Mouse (Mus musculus) limb, embryonic 11.5 days (tissue): ENCODE measurements around the gene Zfp148. TPM values are rescaled to one million over a fixed set of nuclear protein-coding genes. Genes with fewer than 3 reads are reported as not detected.

Experiments
- ATAC-seq: fragments of 200-750 bp; cut with Nextera tagmentation; 2 replicates; pipeline ENCODE4 v1.8.0; 2017; ENCODE audit warnings: low read depth; ENCODE audit not compliant: insufficient number of reproducible peaks, low FRiP score, low TSS enrichment
- DNase-seq: peaks from one replicate; pipeline ENCODE4 v3.0.0-alpha.2; 2015; ENCODE audit warnings: low spot score
- H3K27ac ChIP-seq: fragments of 300-500 bp; sonication (generic); replicated peaks from 2 replicates; pipeline ENCODE4 v1.5.1; 2014; ENCODE audit warnings: low read depth, mild to moderate bottlenecking, low read length
- H3K27me3 ChIP-seq: fragments of 300-500 bp; sonication (generic); 2 replicates; pipeline ENCODE4 v1.6.1; 2014; ENCODE audit warnings: mild to moderate bottlenecking, low read length, mixed read lengths; ENCODE audit not compliant: control insufficient read depth, insufficient read depth
- H3K36me3 ChIP-seq: fragments of 300-500 bp; sonication (generic); 2 replicates; pipeline ENCODE4 v1.6.1; 2014; ENCODE audit warnings: mild to moderate bottlenecking, low read length, moderate library complexity, mixed read lengths; ENCODE audit not compliant: control insufficient read depth, insufficient read depth
- H3K4me1 ChIP-seq: fragments of 300-500 bp; sonication (generic); 2 replicates; pipeline ENCODE4 v1.6.1; 2014; ENCODE audit warnings: low read length, mixed read lengths; ENCODE audit not compliant: control insufficient read depth, insufficient read depth
- H3K4me2 ChIP-seq: fragments of 300-500 bp; sonication (generic); 2 replicates; pipeline ENCODE4 v1.6.1; 2014; ENCODE audit warnings: low read depth, mild to moderate bottlenecking, moderate library complexity; ENCODE audit not compliant: severe bottlenecking
- H3K4me3 ChIP-seq: fragments of 300-500 bp; sonication (generic); 2 replicates; pipeline ENCODE4 v1.5.1; 2014; ENCODE audit warnings: low read depth, low read length
- H3K9ac ChIP-seq: fragments of 300-500 bp; sonication (generic); 2 replicates; pipeline ENCODE4 v1.6.1; 2014; ENCODE audit warnings: mild to moderate bottlenecking, low read length
- H3K9me3 ChIP-seq: fragments of 300-500 bp; sonication (generic); 2 replicates; pipeline ENCODE4 v1.6.1; 2016; ENCODE audit warnings: low read length; ENCODE audit not compliant: control insufficient read depth
- WGBS: fragments of 180-500 bp; shearing (Covaris S2); extraction: QIAGEN DNeasy Blood & Tissue Kit; methylation state at CpG from one replicate; pipeline ENCODE4 v1.1.7; 2014; 5-methylcytosine and 5-hydroxymethylcytosine counted together
- polyA plus RNA-seq: library from polyadenylated mRNA; unstranded; fragments of >200 nt; fragmentation: Nextera tagmentation; extraction: Ambion mirVana; gene quantifications from 2 replicates; pipeline ENCODE4 v1.2.1, GENCODE M21; 2014

The Zfp148 gene
- polyA plus RNA-seq, 1 experiment from 2014 or later = 47.4 TPM

- no peaks in the 10 kb centered on the region; the same call in 1 of the 2 replicates for H3K9me3 ChIP-seq
- H3K4me3 ChIP-seq = no peak overlapping the region
- H3K27ac ChIP-seq = no peak overlapping the region
- H3K4me1 ChIP-seq = peaks cover 4% of the 10 kb centered on the region; the same call in 1 of the 2 replicates
- H3K4me2 ChIP-seq = no peak overlapping the region
- no peaks in the 10 kb centered on the region for H3K36me3 ChIP-seq
- WGBS = 86% methylated on average over 8 of the region's 8 CpGs
- no peak overlapping the region for H3K9ac ChIP-seq
- no peak for ATAC-seq
- no peak for DNase-seq
- no peaks in the 10 kb centered on the region for H3K27me3 ChIP-seq
Measured at GRCm38 (mm10) chr16:33531184-33531583, 150.5 kb downstream of the Zfp148 start.

GRCm38 (mm10) chr16:33536456-33536855 is 155.8 kb downstream of the Zfp148 start:
- H3K9me3 ChIP-seq = no peaks in the 10 kb centered on the region
- 77% methylated on average over 8 of the region's 8 CpGs for WGBS

GRCm38 (mm10) chr16:33537499-33538225 is 157.0 kb downstream of the Zfp148 start:
- no peaks in the 10 kb centered on the region; the same call in 1 of the 2 replicates for H3K4me1 ChIP-seq
- no peak overlapping the region for H3K27ac ChIP-seq
- no peak overlapping the region for H3K4me2 ChIP-seq
- H3K36me3 ChIP-seq = no peaks in the 10 kb centered on the region
- DNase-seq (no peak), ATAC-seq (no peak)
- no peak overlapping the region for H3K9ac ChIP-seq
- 87% methylated on average over 21 of the region's 21 CpGs for WGBS
- H3K4me3 ChIP-seq = no peak overlapping the region
- H3K9me3 ChIP-seq = no peaks in the 10 kb centered on the region
- H3K27me3 ChIP-seq = no peaks in the 10 kb centered on the region

More at GRCm38 (mm10) chr16:33536456-33536855, 155.8 kb downstream of the Zfp148 start:
- Histone ChIP-seq H3K4me3 (no peak overlapping the region), H3K27ac (no peak overlapping the region), H3K4me2 (no peak overlapping the region), H3K36me3 (no peaks in the 10 kb centered on the region), H3K27me3 (no peaks in the 10 kb centered on the region), H3K9ac (no peak overlapping the region), H3K4me1 (no peaks in the 10 kb centered on the region; the same call in 1 of the 2 replicates)
- ATAC-seq = no peak
- no peak for DNase-seq

GRCm38 (mm10) chr16:33544346-33544745 is 163.7 kb downstream of the Zfp148 start:
- Histone ChIP-seq H3K4me1 (no peaks in the 10 kb centered on the region), H3K9ac (no peak overlapping the region), H3K27ac (no peak overlapping the region), H3K27me3 (no peaks in the 10 kb centered on the region), H3K4me2 (no peak overlapping the region), H3K4me3 (no peak overlapping the region), H3K36me3 (no peaks in the 10 kb centered on the region), H3K9me3 (no peaks in the 10 kb centered on the region)
- no peak for DNase-seq
- no peak for ATAC-seq
- WGBS = 92% methylated on average over 2 of the region's 2 CpGs

GRCm38 (mm10) chr16:33545530-33545929 is 164.9 kb downstream of the Zfp148 start:
- H3K36me3 ChIP-seq = no peaks in the 10 kb centered on the region
- H3K27ac ChIP-seq = no peak overlapping the region
- DNase-seq (no peak), ATAC-seq (no peak)
- WGBS = 84% methylated on average over 4 of the region's 4 CpGs
- no peaks in the 10 kb centered on the region for H3K27me3 ChIP-seq
- H3K4me2 ChIP-seq = no peak overlapping the region
- no peak overlapping the region for H3K9ac ChIP-seq
- no peaks in the 10 kb centered on the region for H3K4me1 ChIP-seq
- H3K9me3 ChIP-seq = no peaks in the 10 kb centered on the region
- no peak overlapping the region for H3K4me3 ChIP-seq

- Histone ChIP-seq H3K27ac (no peak overlapping the region), H3K4me3 (no peak overlapping the region), H3K4me1 (peaks cover 3% of the 10 kb centered on the region; the same call in 1 of the 2 replicates), H3K36me3 (no peaks in the 10 kb centered on the region), H3K4me2 (no peak overlapping the region), H3K9ac (no peak overlapping the region), H3K9me3 (no peaks in the 10 kb centered on the region), H3K27me3 (no peaks in the 10 kb centered on the region)
- ATAC-seq = no peak
- 49% methylated on average over 9 of the region's 9 CpGs for WGBS
- no peak for DNase-seq
Measured at GRCm38 (mm10) chr16:33553689-33554342, 173.2 kb downstream of the Zfp148 start.

Other genes starting within 250 kb of the Zfp148 start
- gene Osbpl11, start 195.8 kb upstream of the Zfp148 start, polyA plus RNA-seq = 23.3 and 26.2 TPM in 2 replicates
- gene Snx4, start 129.4 kb upstream of the Zfp148 start, polyA plus RNA-seq = 70.8 and 72.2 TPM in 2 replicates
- 0.43 and 0.49 TPM in 2 replicates for gene Slc12a8, start 136.5 kb downstream of the Zfp148 start, polyA plus RNA-seq